Comparison of ENCODE assay signal across 19 mouse cellular contexts in genomic region chr9:50421572-50422285, GRCm38 (mm10).
A peak's percentile ranks its signal among the peaks of the same experiment; 100 is the strongest.
DNase-seq lines count a peak whose midpoint lies in the region; ATAC-seq and TF ChIP-seq lines count a peak whose summit lies in the region.
"Had no signal": no experiment of that assay in that cellular context is flagged by ENCODE, and none has a peak within 500 bp of the region (broad histone marks: within the 10 kb centered on the region; RNA-seq: fewer than 3 reads in every experiment).

No protein-coding gene starts in this region.

- H3K36me3 ChIP-seq in forebrain, postnatal 0 days (ENCODE audit: insufficient read depth) = no peaks in the 10 kb centered on the region
- H3K36me3 ChIP-seq in forebrain, embryonic 14.5 days (ENCODE audit: control insufficient read depth, insufficient read depth, low read length) = no peaks in the 10 kb centered on the region
- H3K36me3 ChIP-seq: forebrain, embryonic 10.5 days; liver, embryonic 12.5 days; midbrain, embryonic 15.5 days; neural tube, embryonic 15.5 days had no signal

- no peak; the same call in 1 of the 2 replicates for ATAC-seq in forebrain, postnatal 0 days
- ATAC-seq in forebrain, embryonic 14.5 days = no peak
- ATAC-seq: liver, embryonic 12.5 days; midbrain, embryonic 15.5 days had no signal

- no peaks in the 10 kb centered on the region for H3K27me3 ChIP-seq in forebrain, postnatal 0 days (ENCODE audit: insufficient read depth, low read length)
- no peaks in the 10 kb centered on the region for H3K27me3 ChIP-seq in forebrain, embryonic 14.5 days (replicated peaks; ENCODE audit: control insufficient read depth, insufficient read depth, low read length)
- H3K27me3 ChIP-seq: liver, embryonic 12.5 days; midbrain, embryonic 15.5 days; neural tube, embryonic 15.5 days had no signal

- no peaks in the 10 kb centered on the region for H3K9me3 ChIP-seq in forebrain, postnatal 0 days (ENCODE audit: low read length)
- no peaks in the 10 kb centered on the region for H3K9me3 ChIP-seq in forebrain, embryonic 14.5 days (replicated peaks; ENCODE audit: control insufficient read depth, low read length)
- H3K9me3 ChIP-seq: midbrain, embryonic 15.5 days; neural tube, embryonic 15.5 days had no signal

- H3K4me2 ChIP-seq in forebrain, postnatal 0 days (ENCODE audit: low read depth) = no peak overlapping the region
- H3K4me2 ChIP-seq in forebrain, embryonic 14.5 days (ENCODE audit: low read length) = no peak overlapping the region
- H3K4me2 ChIP-seq: liver, embryonic 12.5 days; midbrain, embryonic 15.5 days; neural tube, embryonic 15.5 days had no signal

- WGBS in forebrain, postnatal 0 days = 70% methylated on average over 23 of the region's 23 CpGs
- WGBS in forebrain, embryonic 14.5 days = 78% methylated on average over 23 of the region's 23 CpGs

- H3K9ac ChIP-seq in forebrain, postnatal 0 days = no peak overlapping the region
- no peak overlapping the region for H3K9ac ChIP-seq in forebrain, embryonic 14.5 days (ENCODE audit: low read length)
- H3K9ac ChIP-seq: liver, embryonic 12.5 days; midbrain, embryonic 15.5 days; neural tube, embryonic 15.5 days had no signal

- H3K4me3 ChIP-seq in forebrain, postnatal 0 days (ENCODE audit: low read depth, low read length) = no peak overlapping the region
- H3K4me3 ChIP-seq in forebrain, embryonic 14.5 days (ENCODE audit: low read depth, low read length) = no peak overlapping the region
- H3K4me3 ChIP-seq: forebrain, embryonic 10.5 days; heart, adult 2 months; liver, embryonic 12.5 days; megakaryocyte, embryonic 14.5 days; midbrain, embryonic 15.5 days; neural tube, embryonic 15.5 days had no signal

- no peak for TF ChIP-seq CTCF in forebrain, postnatal 0 days (IDR thresholded peaks at IDR 0.05; ENCODE audit: low read depth)

- DNase-seq in forebrain, postnatal 0 days = peak; percentile 29
- DNase-seq in forebrain, embryonic 14.5 days (ENCODE audit: low spot score) = no peak
- peak; percentile 15 for DNase-seq in right cerebral cortex, adult 18-20 months
- DNase-seq in right cerebral cortex, postnatal 14 days = no peak
- peak; percentile 61 for DNase-seq in layer of hippocampus, adult 9-11 months
- DNase-seq in thymus, postnatal 25 days = no peak
- DNase-seq in thymus, adult 18-20 months = no peak
- DNase-seq: adrenal gland, adult 2 months; heart, adult 2 months; heart, postnatal 4 days; kidney, adult 18-20 months; lung, adult 2 months; right cerebral cortex, postnatal 25 days had no signal

- no peak overlapping the region for H3K27ac ChIP-seq in forebrain, postnatal 0 days (ENCODE audit: low read depth, low read length)
- no peak overlapping the region for H3K27ac ChIP-seq in forebrain, embryonic 14.5 days (ENCODE audit: low read depth, low read length)
- H3K27ac ChIP-seq: forebrain, embryonic 10.5 days; heart, adult 2 months; kidney, postnatal 0 days; liver, embryonic 12.5 days; midbrain, embryonic 15.5 days; neural tube, embryonic 15.5 days had no signal

- H3K4me1 ChIP-seq in forebrain, postnatal 0 days (ENCODE audit: insufficient read depth) = no peaks in the 10 kb centered on the region
- no peaks in the 10 kb centered on the region for H3K4me1 ChIP-seq in forebrain, embryonic 14.5 days (ENCODE audit: control insufficient read depth, insufficient read depth, low read length)
- H3K4me1 ChIP-seq: forebrain, embryonic 10.5 days; liver, embryonic 12.5 days; midbrain, embryonic 15.5 days had no signal

Comparison
In these comparisons a context has a peak if more than half of its experiments do, and no peak if none do; other contexts are left out.
1. DNase-seq: peak in forebrain, postnatal 0 days (single experiment), right cerebral cortex, adult 18-20 months (single experiment) and layer of hippocampus, adult 9-11 months (single experiment); none in forebrain, embryonic 14.5 days (single experiment), right cerebral cortex, postnatal 14 days (single experiment), thymus, postnatal 25 days (single experiment) and thymus, adult 18-20 months (0 of 2).